Mouse (Mus musculus): ENCODE data around the gene Ece2.

Gene Ece2

DNA sequence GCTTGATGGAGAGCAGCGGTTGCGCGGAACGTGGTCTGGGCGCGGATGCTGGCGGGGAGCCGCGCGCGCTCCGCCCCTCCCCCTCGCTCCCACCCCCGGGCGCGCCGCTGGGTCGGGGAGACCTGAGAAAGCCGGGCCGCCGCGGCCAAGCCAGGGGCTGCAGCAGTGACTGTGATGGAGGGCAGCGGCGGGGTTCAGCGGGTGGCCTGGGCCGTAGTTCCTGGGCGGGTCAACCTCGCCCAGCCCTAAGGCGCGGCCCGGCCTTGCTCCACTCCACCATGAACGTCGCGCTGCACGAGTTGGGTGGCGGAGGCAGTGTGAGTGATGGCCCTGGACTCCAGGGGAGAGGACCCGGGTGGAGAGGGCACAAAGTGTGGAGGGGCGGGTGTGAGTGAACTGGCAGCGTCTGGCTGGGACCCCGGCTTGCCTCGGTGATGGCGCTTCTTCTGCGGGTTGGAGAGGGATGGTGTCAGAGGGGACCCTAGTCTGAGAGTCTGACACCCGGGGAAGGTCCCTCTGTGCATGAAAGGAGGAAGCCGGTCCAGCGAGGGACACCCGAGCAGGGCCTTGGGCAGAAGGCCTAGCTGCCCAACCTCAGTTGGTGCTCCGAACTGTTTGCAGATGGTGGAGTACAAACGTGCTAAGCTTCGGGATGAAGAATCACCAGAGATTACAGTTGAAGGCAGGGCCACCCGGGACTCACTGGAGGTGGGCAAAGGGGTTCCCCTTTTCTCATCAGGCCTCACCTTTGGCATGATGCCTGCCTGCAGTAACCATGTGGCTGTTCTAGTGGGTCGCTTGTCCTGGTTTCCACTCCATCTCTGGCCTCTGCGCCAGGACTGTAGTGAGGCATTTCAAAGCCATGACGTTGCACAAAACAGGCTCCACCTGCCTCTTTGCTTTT, at the start of gene Ece2:
TSS of gene Ece2 (plus strand) at position 98 of the 904 bp plus-strand sequence.
- DNase-seq (ENCODE audit: low read depth) = no peak

DNA sequence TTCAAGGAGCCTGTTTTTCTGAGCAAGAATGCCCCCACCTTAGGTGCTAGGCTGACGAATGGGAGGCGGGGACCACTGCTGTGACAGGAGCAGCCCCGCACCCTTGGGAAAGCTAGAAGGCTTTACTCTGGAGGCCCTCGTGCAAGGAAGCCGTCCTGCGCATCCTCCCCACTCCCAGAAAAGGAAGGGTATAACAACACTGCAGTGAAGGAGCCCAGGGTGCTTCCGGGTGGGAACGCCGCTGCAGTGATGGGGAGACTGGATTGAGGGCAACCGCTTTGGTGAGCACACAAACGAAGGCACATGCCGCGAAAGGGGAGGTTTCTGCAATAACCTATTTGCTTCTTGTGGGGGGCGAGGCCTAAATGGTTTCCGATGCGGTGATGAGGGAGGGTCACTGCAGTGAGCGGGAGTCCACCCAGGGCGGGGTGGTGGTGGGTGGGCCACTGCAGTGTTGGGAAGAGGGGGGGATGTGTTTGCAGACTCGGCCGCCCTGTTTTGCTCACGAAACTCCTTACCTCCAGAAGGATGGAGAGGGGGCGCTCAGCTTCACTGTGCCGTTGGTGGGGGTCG, 40.2 kb upstream of the Ece2 start, which contains the start of gene Vwa5b2:
TSS of gene Vwa5b2 (plus strand) at position 106 of the 573 bp plus-strand sequence.
- DNase-seq (ENCODE audit: low read depth) = no peak

DNA sequence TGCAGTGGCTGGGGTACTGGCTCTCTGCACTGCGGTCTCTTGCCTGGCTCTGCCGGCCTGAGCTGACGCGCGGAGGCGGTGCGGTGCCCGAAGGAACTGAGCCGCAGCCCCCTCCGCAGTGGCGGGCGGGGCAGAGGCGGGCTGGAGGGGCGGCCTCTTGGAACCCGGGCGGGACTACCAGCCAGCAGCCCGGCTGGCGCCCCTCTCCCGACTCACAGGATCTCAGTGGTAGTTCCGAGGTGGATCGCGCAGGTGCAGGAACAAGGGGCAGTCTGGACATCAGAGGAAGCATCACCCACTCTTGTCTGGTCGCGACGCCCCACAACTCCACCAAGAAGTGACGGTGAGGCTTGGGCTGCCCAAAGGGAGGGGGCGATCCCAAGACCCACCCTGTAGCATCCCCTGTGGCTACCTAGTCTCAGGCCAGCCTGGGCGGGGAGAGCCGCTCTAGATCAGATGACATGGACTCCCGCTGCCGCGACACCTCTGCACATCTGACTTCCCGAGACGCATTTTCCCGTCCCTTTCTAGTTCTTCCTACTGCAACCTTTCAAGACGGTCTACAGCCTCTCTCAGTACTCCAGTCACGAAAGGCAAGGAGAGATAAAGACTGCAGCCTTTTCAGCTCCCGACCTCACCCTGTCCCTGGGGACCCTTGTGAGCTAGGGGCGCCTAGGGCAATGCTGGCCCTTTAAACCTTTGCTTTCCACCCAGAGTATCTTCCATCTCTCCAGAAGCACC, 39.5 kb upstream of the Ece2 start:
- DNase-seq (ENCODE audit: low read depth) = no peak

GRCm38 (mm10) chr16:20590680-20591038, 39.0 kb upstream of the Ece2 start:
- no peak for DNase-seq (ENCODE audit: low read depth)

DNA sequence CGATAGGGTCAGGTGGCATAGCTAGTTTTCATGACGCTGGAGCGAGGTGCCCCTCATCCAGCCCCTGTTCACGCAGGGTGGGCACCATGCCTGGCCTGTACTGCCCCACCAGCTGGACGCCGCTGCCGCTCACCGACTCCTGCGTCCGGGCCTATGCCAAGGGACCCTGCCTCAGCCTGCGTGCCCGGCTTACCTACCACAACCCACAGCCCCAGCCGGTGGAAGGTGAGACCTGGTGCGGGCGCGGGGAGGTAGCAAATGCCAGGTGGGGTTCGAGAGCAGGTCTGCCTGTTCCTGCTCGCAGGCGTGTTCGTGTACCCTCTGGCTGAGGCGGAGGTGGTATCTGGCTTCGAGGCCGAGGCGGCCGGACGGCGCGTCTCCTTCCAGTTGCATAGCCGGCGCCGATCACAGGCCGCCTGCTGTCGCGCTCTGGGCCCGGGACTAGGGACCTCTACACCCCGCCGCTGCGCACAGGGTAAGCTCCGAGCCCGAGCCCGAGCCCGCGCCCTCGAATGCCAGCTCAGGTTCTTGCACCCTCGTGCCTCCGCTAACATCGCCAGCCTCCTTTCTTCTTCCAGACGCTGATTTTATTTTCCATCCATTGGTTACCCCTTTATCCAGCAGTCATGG, 38.4 kb upstream of the Ece2 start:
- DNase-seq (ENCODE audit: low read depth) = no peak

DNA sequence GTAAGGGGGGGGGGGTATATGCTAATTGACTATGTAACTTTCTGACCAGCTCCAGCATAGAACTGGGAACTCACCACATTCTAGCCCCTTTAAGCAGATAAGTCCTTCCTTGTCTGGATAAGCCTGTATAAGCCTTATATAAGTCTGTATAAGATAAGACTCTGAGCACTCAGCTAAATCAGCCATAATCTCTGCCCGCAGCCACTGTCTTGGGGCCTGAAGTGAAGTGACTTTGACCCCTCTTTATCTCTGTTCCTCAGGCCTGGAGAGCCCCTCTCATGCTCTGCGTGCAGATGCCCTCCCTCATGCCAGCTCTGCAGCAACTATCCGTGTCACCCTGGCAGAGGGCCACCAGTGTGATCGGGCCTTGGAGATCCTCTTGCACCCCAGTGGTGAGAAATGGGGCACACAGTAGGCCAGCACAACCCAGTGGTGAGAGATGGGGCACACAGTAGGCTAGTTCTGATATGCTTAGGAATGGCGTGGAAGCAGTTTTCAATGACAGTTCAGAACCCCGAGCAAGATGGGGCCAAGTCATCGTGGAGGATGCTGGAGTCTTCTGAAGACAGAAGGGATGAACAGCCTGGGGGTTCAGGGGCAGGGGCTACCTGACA, 34.5 kb upstream of the Ece2 start:
- no peak for DNase-seq (ENCODE audit: low read depth)

DNA sequence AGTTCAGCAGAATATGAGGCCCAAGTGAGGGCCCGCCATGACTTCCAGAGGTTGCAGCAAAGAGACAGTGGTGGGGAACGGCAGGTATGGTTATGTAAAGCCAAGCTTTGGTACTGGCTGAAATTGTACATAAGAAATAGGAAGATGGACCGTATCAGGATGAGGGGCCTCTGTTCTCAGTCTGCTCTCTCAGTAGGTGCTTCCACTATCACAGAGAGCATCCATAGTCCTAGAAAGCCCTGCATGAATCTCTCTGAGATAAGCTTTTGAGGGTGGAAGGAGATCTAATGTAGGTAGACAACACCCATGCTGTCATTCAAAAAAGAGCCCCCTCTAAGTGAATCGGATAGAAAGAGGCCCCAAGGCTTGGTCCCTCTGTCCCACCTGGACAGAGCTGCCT, 33.9 kb upstream of the Ece2 start:
- no peak for DNase-seq (ENCODE audit: low read depth)

GRCm38 (mm10) chr16:20596687-20597441, 32.8 kb upstream of the Ece2 start:
- no peak for DNase-seq (ENCODE audit: low read depth)

- DNase-seq (ENCODE audit: low read depth) = no peak
Measured at GRCm38 (mm10) chr16:20600511-20600910, 29.1 kb upstream of the Ece2 start.

GRCm38 (mm10) chr16:20604705-20605104, 24.9 kb upstream of the Ece2 start:
- no peak for DNase-seq (ENCODE audit: low read depth)

GRCm38 (mm10) chr16:20610501-20611356, 18.9 kb upstream of the Ece2 start:
- DNase-seq (ENCODE audit: low read depth) = peak; percentile 76

DNA sequence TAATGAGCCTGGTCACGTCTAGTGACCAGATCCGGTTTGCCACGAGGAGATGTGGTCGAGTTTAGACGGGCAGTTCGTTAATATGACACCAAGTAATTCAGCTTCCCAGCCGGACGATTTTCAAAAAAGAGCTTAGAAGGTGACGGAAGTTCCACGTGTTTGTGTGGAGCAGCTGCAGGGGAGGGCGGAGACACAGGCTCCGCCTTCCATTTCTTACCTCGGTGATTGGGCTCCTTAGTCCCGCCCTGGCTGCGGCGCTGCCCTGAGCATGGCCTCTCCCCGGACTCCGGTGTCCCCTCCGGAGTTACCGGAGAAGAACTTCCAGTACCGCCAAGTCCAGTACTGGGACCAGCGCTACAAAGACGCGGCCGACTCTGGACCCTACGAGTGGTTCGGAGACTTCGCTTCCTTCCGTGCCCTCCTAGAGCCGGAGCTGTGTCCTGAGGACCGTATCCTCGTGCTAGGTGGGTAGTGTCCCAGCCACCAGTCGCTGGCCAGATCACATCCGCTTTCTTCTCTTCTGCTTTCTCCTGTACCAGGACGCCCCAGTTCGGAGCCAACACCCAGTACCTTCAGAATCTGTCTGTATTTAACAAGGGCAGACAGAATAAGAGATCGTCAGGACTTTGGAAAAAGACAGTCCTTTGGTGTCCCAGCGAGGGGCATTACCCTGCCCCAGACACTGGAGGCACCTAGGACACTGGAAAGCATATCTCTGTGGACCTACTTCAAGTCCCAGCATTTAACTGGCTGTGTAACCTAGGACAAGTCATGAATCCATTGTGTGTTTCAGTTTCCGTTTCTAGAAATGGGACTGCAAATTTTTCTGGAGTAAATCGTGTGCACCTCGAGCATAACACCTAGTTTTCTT, 18.0 kb upstream of the Ece2 start, which contains the start of the genes Eef1akmt4, Gm49333 and Alg3:
TSS of gene Eef1akmt4 (plus strand) at position 237 of the 871 bp plus-strand sequence.
TSS of gene Gm49333 (plus strand) at position 254 of the 871 bp plus-strand sequence.
TSS of gene Alg3 (minus strand) at position 379 of the 871 bp plus-strand sequence.
- DNase-seq (ENCODE audit: low read depth) = peak; percentile 84

DNA sequence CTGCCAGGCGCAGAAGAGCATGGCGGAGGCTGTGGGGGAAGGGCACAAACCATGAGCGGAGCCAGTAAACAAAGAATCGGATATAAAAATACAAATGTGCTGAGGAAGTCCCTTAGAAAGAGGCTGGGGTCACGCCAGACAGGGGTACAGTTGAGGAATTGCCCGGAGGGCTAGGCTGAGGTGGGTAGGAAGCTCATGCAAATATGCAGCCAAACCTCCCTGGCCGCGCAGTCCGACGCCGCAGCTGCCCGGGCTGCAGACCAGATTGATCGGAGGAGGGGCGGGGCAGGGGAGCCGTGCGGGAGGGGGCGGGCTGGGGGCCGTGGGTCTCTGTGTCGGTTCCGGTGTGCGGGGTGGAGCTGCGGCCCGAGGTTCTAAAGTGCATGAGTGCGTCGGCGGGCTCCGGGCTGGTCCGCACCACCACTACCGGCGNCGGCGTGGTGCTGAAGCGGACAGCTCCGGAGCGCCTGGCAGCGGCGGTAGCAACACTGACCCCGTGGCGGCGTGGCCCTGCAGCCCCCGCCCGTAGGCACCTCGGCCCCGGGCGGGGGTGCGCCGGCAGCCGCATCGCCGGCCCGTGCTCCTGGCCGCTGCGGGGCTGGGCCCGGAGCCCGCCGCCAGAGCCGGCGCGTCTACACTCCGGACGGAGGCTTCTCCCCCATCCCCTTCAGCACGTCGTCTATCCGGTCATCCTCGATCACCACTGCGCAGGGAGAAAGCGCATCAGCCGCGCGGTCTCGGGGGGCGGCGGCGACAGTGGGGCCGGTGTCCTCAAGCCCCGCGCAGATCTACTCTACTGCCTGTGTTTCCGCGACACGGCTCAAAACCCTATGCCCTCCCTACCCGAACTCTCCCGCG, 9.9 kb upstream of the Ece2 start:
- DNase-seq (ENCODE audit: low read depth) = no peak

GRCm38 (mm10) chr16:20620399-20620735, 9.3 kb upstream of the Ece2 start:
- DNase-seq (ENCODE audit: low read depth) = no peak

- DNase-seq (ENCODE audit: low read depth) = no peak
Measured at GRCm38 (mm10) chr16:20620751-20621190, 8.9 kb upstream of the Ece2 start.

DNA sequence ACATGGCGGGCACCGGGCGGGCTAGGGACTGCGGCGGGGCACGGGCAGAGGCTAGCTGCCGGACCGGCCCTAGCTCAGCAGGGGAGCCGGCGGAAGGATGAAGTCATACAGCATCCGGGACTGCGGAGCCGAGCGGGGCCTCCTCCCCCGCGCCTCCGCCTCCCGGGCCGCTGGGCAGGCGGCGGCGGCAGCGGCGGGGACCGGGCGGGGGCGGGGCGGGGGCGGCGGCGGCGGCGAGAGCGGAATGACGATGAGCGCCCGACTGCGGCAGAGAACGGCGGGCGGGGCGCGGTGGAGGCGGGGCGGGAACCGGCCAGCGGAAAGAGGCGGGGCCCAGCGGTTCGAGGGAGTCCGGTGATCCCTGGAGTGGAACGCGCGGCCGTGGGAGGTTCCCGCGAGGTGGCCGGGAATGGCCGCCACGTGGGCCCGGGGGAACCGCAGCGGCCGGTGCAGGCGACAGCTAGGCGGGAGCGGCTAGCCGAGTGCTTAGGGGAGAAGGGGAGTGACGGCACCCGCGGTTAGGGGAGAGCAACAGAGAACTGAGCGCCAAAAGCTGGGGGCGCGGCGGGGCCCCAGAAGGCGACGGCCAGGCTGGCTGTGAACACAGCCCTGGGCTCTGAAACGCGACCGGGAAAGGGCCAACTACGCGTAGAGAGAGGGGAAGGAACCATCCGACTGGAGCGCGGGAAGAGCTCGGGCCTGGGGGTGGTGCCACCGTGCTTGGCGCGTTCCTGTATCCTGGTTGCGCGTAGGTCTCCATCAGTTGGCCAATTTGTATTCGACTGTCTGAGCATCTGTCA, 8.2 kb upstream of the Ece2 start, which contains the start of gene Camk2n2:
TSS of gene Camk2n2 (minus strand) at position 97 of the 800 bp plus-strand sequence.
- DNase-seq (ENCODE audit: low read depth) = no peak

Data from fibroblast of lung, adult 2 months (primary cell).